Mouse (Mus musculus): Measurements from ENCODE around the gene Elmo3.

The Elmo3 gene

GRCm38 (mm10) chr8:105298351-105299252 lies 6.8 kb upstream of the Elmo3 start:
- DNase-seq, result no peak

DNA sequence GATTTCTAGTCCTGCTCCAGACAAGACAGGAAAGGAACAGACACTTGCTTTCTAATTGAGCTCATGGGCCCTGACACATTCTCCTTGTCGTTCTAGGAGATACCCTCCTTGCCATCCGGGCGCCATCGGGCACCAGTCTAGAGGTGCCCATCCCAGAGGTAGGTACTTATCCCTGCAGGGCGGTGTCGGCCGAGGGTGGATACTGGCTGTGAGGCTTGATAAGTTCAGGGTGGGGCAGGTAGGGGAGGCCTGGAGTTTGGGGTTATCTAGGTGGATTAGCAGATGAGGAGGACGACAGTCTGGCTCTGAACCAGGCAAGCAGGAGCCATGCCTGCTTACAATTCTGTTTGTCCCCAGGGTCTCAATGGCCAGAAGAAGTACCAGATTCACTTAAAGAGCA lies 5.4 kb upstream of the Elmo3 start:
- DNase-seq, result no peak

DNA sequence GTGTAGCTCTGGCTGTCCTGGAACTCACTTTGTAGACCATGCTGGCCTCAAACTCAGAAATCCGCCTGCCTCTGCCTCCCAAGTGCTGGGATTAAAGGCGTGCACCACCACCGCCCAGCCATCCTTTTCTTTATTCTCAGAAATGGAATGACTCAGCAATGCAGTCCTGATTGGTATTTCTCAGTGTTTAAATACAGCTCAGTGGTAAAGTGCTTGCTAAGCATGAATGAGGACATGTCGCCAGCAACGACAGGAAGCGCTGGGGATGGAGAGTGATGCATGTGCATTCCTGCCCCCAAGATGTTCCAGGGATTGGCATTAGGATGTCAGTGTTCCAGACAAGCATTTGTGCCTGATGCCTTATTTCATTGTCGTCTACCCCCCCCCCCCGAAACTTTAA lies 2.0 kb upstream of the Elmo3 start:
- no peak for DNase-seq

- DNase-seq, result no peak
Measured at GRCm38 (mm10) chr8:105303874-105304273, 1.5 kb upstream of the Elmo3 start.

GRCm38 (mm10) chr8:105304325-105305210 lies 833 bp upstream of the Elmo3 start:
- no peak for DNase-seq

GRCm38 (mm10) chr8:105306146-105306691 lies 818 bp downstream of the Elmo3 start:
- no peak for DNase-seq

DNA sequence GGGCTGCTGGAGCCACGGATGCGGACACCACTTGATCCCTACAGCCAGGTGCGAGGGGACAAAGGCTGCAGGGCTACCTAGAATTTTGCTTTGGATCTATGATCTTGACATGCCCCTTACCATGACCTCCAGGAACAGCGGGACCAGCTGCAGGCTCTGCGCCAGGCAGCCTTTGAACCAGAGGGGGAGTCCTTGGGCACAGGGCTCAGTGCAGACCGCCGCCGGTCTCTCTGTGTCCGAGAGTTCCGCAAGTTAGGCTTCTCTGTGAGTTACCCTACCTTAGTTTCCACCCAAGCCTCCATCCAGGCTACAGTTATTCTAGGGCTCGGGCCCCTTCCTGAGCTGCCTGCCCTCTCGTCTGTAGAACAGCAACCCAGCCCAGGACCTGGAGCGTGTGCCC lies 2.3 kb downstream of the Elmo3 start:
- DNase-seq, result no peak

DNA sequence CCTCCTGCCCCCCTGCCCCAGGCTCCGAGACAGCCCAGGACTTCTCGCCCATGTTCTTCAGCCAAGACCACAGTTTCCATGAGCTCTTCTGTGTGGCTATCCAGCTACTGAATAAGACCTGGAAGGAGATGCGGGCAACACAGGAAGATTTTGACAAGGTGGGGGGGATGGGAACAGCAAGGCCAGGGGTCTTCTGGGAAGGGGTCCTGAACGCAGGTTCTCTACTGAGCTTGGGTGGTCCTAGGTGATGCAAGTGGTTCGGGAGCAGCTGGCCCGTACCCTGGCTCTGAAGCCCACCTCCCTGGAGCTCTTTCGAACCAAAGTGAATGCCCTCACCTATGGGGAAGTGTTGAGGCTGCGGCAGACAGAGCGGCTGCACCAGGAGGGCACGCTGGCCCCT lies 3.0 kb downstream of the Elmo3 start:
- no peak for DNase-seq

DNA sequence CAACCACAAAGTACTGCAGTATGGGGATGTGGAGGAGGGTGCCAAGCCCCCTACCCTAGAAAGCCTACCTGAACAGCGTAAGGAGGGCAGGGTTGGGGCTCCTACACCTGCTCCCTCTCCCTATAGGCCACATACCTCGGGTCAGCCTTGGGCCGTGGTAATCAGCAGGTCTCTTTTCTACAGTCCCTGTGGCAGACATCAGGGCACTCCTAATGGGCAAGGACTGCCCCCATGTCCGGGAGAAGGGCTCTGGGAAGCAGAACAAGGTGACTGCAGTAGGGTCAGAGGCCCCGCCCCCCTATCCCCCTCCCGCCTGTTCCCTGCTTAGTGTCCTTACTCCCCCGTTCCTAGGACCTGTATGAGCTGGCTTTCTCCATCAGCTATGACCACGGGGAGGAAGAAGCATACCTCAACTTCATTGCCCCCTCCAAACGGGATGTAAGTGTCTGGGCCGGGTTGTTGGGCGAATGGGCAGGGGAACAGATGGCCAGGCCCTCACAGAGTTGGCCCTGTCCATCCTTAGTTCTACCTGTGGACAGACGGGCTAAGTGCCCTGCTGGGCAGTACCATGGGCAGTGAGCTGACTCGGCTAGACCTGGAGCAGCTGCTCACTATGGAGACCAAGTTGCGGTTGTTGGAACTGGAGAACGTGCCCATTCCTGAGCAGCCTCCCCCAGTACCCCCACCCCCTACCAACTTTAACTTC lies 3.9 kb downstream of the Elmo3 start:
- no peak for DNase-seq

DNA sequence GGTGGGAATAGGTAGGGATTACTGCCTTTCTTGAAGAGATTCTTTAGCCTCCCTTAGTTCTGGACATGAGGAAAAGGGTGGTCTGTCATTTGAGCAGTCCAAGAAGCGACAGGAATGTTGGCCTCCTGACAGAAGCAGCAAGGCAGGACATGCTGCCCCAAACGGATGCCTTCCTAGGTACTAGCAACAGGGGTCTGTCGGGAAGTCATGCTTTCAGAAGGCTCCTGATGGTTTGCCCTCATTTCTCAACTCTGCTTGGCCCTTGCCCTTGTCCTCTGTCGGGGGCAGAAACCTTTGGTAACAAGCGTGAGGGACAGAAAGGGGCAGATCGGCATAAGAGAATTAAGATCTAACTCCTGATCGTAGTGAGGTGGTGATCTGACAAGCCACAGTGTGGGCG lies 4.7 kb downstream of the Elmo3 start:
- no peak for DNase-seq

GRCm38 (mm10) chr8:105311718-105312117 lies 6.3 kb downstream of the Elmo3 start:
- DNase-seq, result no peak

- no peak for DNase-seq
Measured at GRCm38 (mm10) chr8:105312891-105313481, 7.6 kb downstream of the Elmo3 start.

DNA sequence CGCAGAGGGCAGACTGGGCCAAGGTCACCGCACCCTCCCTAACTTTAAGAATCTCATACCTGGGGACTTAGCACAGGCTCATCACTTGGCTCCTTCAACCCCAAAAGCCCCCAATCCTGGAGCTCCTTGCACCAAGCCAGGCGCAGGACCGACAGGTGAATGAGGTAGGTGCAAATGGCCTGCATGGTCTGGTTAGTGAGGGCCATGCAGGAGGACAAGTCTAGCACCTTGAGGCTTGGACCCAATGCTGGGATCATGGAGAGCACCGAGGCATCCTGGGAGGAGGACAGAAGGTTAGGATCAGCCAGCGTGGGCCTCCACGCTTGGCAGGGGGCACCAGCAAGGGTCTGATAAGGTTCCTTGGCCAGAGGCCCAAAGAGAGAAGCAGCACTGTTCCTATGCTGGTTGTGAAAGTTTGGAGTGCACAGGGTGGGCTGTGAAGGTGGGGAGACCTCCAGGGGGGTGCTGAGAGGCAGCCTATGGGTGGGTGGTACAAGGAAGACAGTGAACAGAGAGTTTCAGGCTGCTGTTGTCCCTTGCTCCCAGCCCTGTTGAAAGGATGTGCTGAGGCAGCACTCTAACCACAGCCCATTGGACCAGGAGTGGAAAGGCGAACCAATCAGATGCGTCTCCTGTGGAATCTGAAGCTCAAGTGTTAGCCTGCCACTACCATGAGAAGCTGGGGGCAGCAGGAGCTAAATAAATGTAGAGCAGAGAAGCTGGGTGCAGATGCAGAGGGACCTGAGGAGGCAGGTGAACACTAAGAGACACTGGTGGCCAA lies 8.4 kb downstream of the Elmo3 start:
- DNase-seq, result no peak

GRCm38 (mm10) chr8:105315073-105315769 lies 9.8 kb downstream of the Elmo3 start:
- DNase-seq, result no peak

- DNase-seq, result peak; percentile 73
Measured at GRCm38 (mm10) chr8:105317941-105318340, 12.5 kb downstream of the Elmo3 start.

GRCm38 (mm10) chr8:105318662-105319190 lies 13.3 kb downstream of the Elmo3 start:
- DNase-seq, result peak; percentile 43

DNA sequence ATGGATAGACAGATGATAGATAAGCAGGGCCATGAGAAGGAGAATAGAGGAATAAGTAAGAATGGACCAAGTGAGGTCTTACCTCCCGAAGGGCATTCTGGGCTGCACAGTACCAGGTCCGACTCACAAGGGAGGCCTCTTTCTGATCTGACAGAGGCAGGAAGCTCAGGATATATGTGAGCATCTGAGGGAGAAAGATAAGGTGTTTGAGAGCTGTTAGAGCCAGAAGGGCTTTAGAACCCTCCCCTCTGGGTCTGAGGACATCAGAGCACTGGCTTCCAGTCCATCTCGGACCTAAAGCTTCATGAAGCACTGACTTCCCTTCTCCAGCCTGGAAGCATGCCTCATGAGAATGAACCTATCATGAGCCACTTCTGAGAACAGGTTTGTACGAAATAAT lies 17.8 kb downstream of the Elmo3 start:
- no peak for DNase-seq

GRCm38 (mm10) chr8:105325641-105326093 lies 20.3 kb downstream of the Elmo3 start:
- no peak for DNase-seq

DNA sequence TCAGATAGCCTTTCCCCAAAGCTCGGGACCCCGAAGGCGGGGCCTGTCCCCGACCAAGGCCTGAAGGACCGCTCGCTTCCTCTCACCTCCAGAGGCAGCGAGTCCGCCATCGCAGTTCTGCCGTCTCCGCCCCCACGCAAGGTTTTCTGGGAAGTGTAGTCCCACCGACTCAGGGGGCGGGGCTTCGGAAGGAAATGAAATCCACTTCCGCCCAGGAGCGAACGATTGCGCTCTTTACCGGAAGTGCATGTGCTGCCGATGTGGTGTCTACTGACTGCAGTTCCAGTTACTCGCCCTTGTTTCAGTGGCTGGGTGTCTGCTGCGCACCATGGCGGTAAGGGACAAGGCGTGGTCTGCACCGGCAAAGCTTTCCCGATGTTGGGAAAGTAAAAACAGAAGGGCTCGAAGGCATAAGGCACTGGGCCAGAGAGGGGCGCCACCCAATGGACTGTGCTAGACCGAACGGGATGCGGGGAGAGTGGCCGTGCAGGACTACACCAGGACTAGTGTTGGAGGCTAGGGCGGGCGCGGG lies 20.8 kb downstream of the Elmo3 start, which contains the start of the genes Lrrc29 and Tmem208:
Gene Lrrc29, minus strand, starts transcription at position 138 of the 532 bp plus-strand sequence.
Gene Tmem208, plus strand, starts transcription at position 214 of the 532 bp plus-strand sequence.
- DNase-seq, result peak; percentile 98

DNA sequence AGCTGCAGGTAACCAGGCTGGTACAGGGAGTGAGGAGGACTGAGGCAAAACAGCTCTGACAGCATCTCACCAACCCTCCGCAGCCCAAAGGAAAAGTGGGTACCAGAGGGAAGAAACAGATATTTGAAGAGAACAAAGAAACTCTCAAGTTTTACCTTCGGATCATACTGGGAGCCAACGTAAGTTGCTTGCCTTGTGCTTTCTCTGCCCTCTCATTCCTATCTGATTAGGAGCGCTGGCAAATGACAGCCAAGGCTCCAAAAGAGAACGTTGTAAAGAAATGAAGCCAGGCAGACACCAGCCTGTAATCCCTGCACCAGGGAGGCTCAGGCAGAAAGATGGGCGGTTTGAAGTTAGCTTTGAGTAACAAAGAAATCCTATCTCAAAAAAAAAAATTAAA lies 21.6 kb downstream of the Elmo3 start:
- no peak for DNase-seq

All from lung, postnatal 14 days (tissue).